Mouse (Mus musculus) thymus, adult 2 months (tissue): ENCODE measurements around the gene Gse1.
A peak's percentile ranks its signal among the peaks of the same experiment; 100 is the strongest.

ENCODE experiments used
- CTCF ChIP-seq: fragments of 200-500 bp; IDR thresholded peaks from 2 replicates; pipeline ENCODE4 v1.5.1; 2012; ENCODE audit warnings: mild to moderate bottlenecking, control low read depth, low read length, moderate library complexity, borderline replicate concordance; ENCODE audit not compliant: control insufficient read depth, poor library complexity, insufficient read depth; ENCODE audit errors: extremely low read depth
- POLR2A ChIP-seq: fragments of 200-500 bp; IDR thresholded peaks from 2 replicates; pipeline ENCODE4 v1.6.1; 2012; ENCODE audit warnings: mild to moderate bottlenecking, low read length, control low read depth, moderate library complexity; ENCODE audit not compliant: control insufficient read depth, poor library complexity, insufficient read depth; ENCODE audit errors: extremely low read depth

DNA sequence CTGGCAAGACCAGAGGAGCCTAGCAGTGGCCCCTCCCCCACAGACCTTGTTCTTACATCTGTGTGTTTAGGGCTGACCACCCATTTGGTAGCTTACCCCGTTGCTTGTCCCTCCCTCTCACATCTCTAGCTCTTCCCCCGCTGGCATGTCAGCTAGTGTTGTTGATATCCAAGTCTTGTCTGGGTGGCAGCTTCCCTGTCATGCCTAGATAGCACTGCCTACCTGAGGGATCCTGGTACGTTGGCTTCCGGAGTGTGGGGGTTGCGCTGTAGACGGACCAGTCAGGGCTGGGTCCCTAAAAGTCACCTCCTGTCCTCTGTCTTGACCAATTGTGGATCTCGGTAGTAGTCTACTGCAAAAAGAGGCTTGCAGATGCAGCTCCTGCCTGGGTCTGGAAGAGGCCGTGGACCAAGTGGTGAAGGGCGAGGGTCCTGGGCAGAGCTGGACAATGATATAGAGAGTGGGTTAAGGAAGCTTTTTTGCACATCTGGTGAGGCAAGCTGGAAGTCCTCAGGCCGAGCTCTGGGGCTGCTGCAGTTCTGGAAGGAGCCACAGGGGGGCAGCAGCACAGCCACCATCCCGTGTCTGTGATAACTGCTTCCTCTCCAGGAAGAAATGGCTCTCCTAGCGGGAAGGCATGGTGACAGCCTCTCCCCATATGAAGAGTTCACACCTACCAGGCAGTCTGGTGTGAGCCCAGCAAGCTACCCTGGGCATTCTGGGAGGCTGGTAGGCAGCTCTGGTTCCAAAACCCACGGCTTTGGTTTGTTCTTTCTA lies 341.9 kb downstream of the Gse1 start:
- peak; percentile 94 for TF ChIP-seq CTCF
- no peak for TF ChIP-seq POLR2A
